Mouse (Mus musculus) midbrain, embryonic 11.5 days (tissue): Measurements from ENCODE around the gene Pcyt1a. TPM values are rescaled to one million over a fixed set of nuclear protein-coding genes. Genes with fewer than 3 reads are reported as not detected.

Source experiments
- ATAC-seq: fragments of 200-750 bp; cut with Nextera tagmentation; 2 replicates; pipeline ENCODE4 v1.8.0; 2017; ENCODE audit warnings: moderate TSS enrichment, moderate library complexity; ENCODE audit not compliant: low FRiP score
- DNase-seq: peaks from one replicate; pipeline ENCODE4 v3.0.0; 2015; ENCODE audit warnings: low spot score; ENCODE audit errors: missing footprints
- H3K27ac ChIP-seq: fragments of 300-500 bp; sonication (generic); 2 replicates; pipeline ENCODE4 v1.5.1; 2014; ENCODE audit warnings: low read depth, low read length
- H3K27me3 ChIP-seq: fragments of 300-500 bp; sonication (generic); 2 replicates; pipeline ENCODE4 v1.6.1; 2014; ENCODE audit warnings: mild to moderate bottlenecking, low read length, moderate library complexity, mixed read lengths; ENCODE audit not compliant: control insufficient read depth, insufficient read depth
- H3K36me3 ChIP-seq: fragments of 300-500 bp; sonication (generic); 2 replicates; pipeline ENCODE4 v1.6.1; 2014; ENCODE audit warnings: mild to moderate bottlenecking, low read length, moderate library complexity, mixed read lengths; ENCODE audit not compliant: control insufficient read depth, insufficient read depth
- H3K4me1 ChIP-seq: fragments of 300-500 bp; sonication (generic); 2 replicates; pipeline ENCODE4 v1.6.1; 2014; ENCODE audit warnings: low read length; ENCODE audit not compliant: control insufficient read depth, insufficient read depth
- H3K4me2 ChIP-seq: fragments of 300-500 bp; sonication (generic); 2 replicates; pipeline ENCODE4 v1.6.1; 2014; ENCODE audit warnings: mild to moderate bottlenecking, moderate library complexity
- H3K4me3 ChIP-seq: fragments of 300-500 bp; sonication (generic); 2 replicates; pipeline ENCODE4 v1.5.1; 2014; ENCODE audit warnings: low read depth, low read length
- H3K9ac ChIP-seq: fragments of 300-500 bp; sonication (generic); 2 replicates; pipeline ENCODE4 v1.6.1; 2014; ENCODE audit warnings: low read length
- H3K9me3 ChIP-seq: fragments of 300-500 bp; sonication (generic); 2 replicates; pipeline ENCODE4 v1.6.1; 2016; ENCODE audit warnings: low read length; ENCODE audit not compliant: control insufficient read depth
- WGBS: fragments of 180-500 bp; shearing (Covaris S2); extraction: QIAGEN DNeasy Blood & Tissue Kit; methylation state at CpG from one replicate; pipeline ENCODE4 v1.1.7; 2014; 5-methylcytosine and 5-hydroxymethylcytosine counted together
- polyA plus RNA-seq: library from polyadenylated mRNA; unstranded; fragments of >200 nt; fragmentation: Nextera tagmentation; extraction: Ambion mirVana; gene quantifications from 2 replicates; pipeline ENCODE4 v1.2.1, GENCODE M21; 2014

The Pcyt1a gene
- polyA plus RNA-seq, 1 experiment from 2014 or later = 41.6 TPM

GRCm38 (mm10) chr16:32508035-32508434 is 77.3 kb downstream of the Pcyt1a start:
- no peak overlapping the region for H3K9ac ChIP-seq
- H3K4me1 ChIP-seq = no peaks in the 10 kb centered on the region
- no peaks in the 10 kb centered on the region for H3K27me3 ChIP-seq
- DNase-seq (peak; percentile 78), ATAC-seq (no peak)
- H3K4me2 ChIP-seq = no peak overlapping the region
- no peaks in the 10 kb centered on the region for H3K9me3 ChIP-seq
- H3K36me3 ChIP-seq = no peaks in the 10 kb centered on the region
- H3K27ac ChIP-seq = no peak overlapping the region
- no peak overlapping the region for H3K4me3 ChIP-seq
- 89% methylated on average over 5 of the region's 5 CpGs for WGBS

GRCm38 (mm10) chr16:32508506-32509065 is 77.9 kb downstream of the Pcyt1a start:
- WGBS = 47% methylated on average over 3 of the region's 3 CpGs
- H3K27ac ChIP-seq = no peak overlapping the region; the same call in 1 of the 2 replicates

GRCm38 (mm10) chr16:32509066-32509942 is 78.6 kb downstream of the Pcyt1a start:
- peak; percentile 56 for ATAC-seq
- Histone ChIP-seq H3K9ac (no peak overlapping the region), H3K36me3 (no peaks in the 10 kb centered on the region), H3K4me1 (no peaks in the 10 kb centered on the region), H3K27me3 (no peaks in the 10 kb centered on the region), H3K4me2 (no peak overlapping the region), H3K27ac (peak overlapping the region; percentile 17; the same call in 1 of the 2 replicates), H3K4me3 (no peak overlapping the region), H3K9me3 (no peaks in the 10 kb centered on the region)
- DNase-seq = peak; percentile 75
- WGBS = 55% methylated on average over 9 of the region's 9 CpGs

More at GRCm38 (mm10) chr16:32508506-32509065, 77.9 kb downstream of the Pcyt1a start:
- DNase-seq (peak; percentile 77), ATAC-seq (no peak)
- H3K4me1 ChIP-seq = no peaks in the 10 kb centered on the region
- no peaks in the 10 kb centered on the region for H3K9me3 ChIP-seq
- no peaks in the 10 kb centered on the region for H3K27me3 ChIP-seq
- H3K9ac ChIP-seq = no peak overlapping the region
- no peaks in the 10 kb centered on the region for H3K36me3 ChIP-seq
- H3K4me3 ChIP-seq = no peak overlapping the region
- no peak overlapping the region for H3K4me2 ChIP-seq

GRCm38 (mm10) chr16:32510399-32511337 is 79.9 kb downstream of the Pcyt1a start:
- Histone ChIP-seq H3K4me3 (no peak overlapping the region), H3K4me1 (peaks cover 4% of the 10 kb centered on the region), H3K36me3 (no peaks in the 10 kb centered on the region), H3K27me3 (no peaks in the 10 kb centered on the region), H3K9me3 (no peaks in the 10 kb centered on the region), H3K27ac (no peak overlapping the region), H3K9ac (no peak overlapping the region), H3K4me2 (no peak overlapping the region)
- 72% methylated on average over 18 of the region's 18 CpGs for WGBS
- no peak for ATAC-seq
- DNase-seq = peak; percentile 68

- Histone ChIP-seq H3K27ac (no peak overlapping the region), H3K27me3 (no peaks in the 10 kb centered on the region), H3K4me3 (no peak overlapping the region), H3K9ac (no peak overlapping the region), H3K4me2 (no peak overlapping the region), H3K4me1 (peaks cover 10% of the 10 kb centered on the region), H3K9me3 (no peaks in the 10 kb centered on the region), H3K36me3 (no peaks in the 10 kb centered on the region)
- DNase-seq = peak; percentile 61
- WGBS = 78% methylated on average over 3 of the region's 3 CpGs
- no peak for ATAC-seq
Measured at GRCm38 (mm10) chr16:32511338-32511734, 80.6 kb downstream of the Pcyt1a start.

GRCm38 (mm10) chr16:32511827-32512490 is 81.2 kb downstream of the Pcyt1a start:
- WGBS = 91% methylated on average over 8 of the region's 8 CpGs

GRCm38 (mm10) chr16:32512921-32513320 is 82.2 kb downstream of the Pcyt1a start:
- no peaks in the 10 kb centered on the region for H3K9me3 ChIP-seq
- no peak overlapping the region for H3K9ac ChIP-seq
- no peak for DNase-seq
- ATAC-seq = no peak
- WGBS = 81% methylated on average over 3 of the region's 3 CpGs
- no peaks in the 10 kb centered on the region for H3K36me3 ChIP-seq
- no peak overlapping the region for H3K27ac ChIP-seq
- H3K4me1 ChIP-seq = peaks cover 13% of the 10 kb centered on the region
- no peak overlapping the region for H3K4me3 ChIP-seq
- no peaks in the 10 kb centered on the region for H3K27me3 ChIP-seq
- H3K4me2 ChIP-seq = no peak overlapping the region

More at GRCm38 (mm10) chr16:32511827-32512490, 81.2 kb downstream of the Pcyt1a start:
- H3K4me1 ChIP-seq = peaks cover 13% of the 10 kb centered on the region
- H3K9me3 ChIP-seq = no peaks in the 10 kb centered on the region
- H3K27ac ChIP-seq = no peak overlapping the region
- H3K9ac ChIP-seq = no peak overlapping the region
- ATAC-seq (no peak), DNase-seq (no peak)
- H3K36me3 ChIP-seq = no peaks in the 10 kb centered on the region
- H3K27me3 ChIP-seq = no peaks in the 10 kb centered on the region
- H3K4me2 ChIP-seq = no peak overlapping the region
- H3K4me3 ChIP-seq = no peak overlapping the region

GRCm38 (mm10) chr16:32513401-32513800 is 82.7 kb downstream of the Pcyt1a start:
- Histone ChIP-seq H3K4me1 (peaks cover 13% of the 10 kb centered on the region), H3K4me2 (no peak overlapping the region), H3K27ac (no peak overlapping the region), H3K36me3 (no peaks in the 10 kb centered on the region), H3K27me3 (no peaks in the 10 kb centered on the region), H3K9me3 (no peaks in the 10 kb centered on the region), H3K9ac (no peak overlapping the region), H3K4me3 (no peak overlapping the region)
- ATAC-seq (no peak), DNase-seq (no peak)
- WGBS = 88% methylated on average over 6 of the region's 6 CpGs
